ENCODE assay signal across 11 mouse cellular contexts in the genomic region with DNA sequence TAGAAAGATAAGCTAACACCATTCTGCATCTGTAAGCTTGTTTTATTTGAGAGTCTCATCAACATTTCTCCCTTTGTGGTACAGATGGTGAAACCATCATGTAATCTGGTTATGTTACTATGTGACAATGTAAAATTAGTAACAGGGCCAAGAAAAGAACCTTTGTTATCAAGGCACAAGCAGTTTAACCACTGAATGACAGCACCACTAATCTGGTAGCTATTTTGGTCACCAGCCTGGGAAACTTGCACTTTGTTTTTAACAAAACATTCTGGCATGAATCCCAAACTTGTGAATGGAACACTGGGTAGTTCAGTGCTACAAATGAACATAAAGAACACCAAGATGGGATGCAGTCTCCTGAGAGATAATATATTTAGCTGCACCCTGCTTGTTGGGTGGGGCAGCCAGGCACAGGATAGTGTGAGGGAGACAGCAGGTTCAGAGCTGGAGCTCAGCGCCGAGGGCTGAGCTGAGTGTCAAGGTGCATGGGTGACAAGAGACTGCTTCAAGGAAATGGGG. TPM values are rescaled to one million over a fixed set of nuclear protein-coding genes. Genes with fewer than 3 reads are reported as not detected.
DNase-seq lines count a peak whose midpoint lies in the region; ATAC-seq lines count a peak whose summit lies in the region.
"Had no signal": no experiment of that assay in that cellular context is flagged by ENCODE, and none has a peak within 500 bp of the region (broad histone marks: within the 10 kb centered on the region; RNA-seq: fewer than 3 reads in every experiment).

No protein-coding gene starts in this region.

- WGBS in forebrain, embryonic 14.5 days = 55% methylated on average over 2 of the region's 2 CpGs
- 86% methylated on average over 2 of the region's 2 CpGs for WGBS in forebrain, embryonic 12.5 days
- 13% methylated on average over 2 of the region's 2 CpGs for WGBS in liver, embryonic 12.5 days (ENCODE audit: insufficient replicate concordance)
- 52% methylated on average over 2 of the region's 2 CpGs for WGBS in forebrain, embryonic 16.5 days
- 43% methylated on average over 2 of the region's 2 CpGs for WGBS in macrophage (ENCODE audit: missing documents)

- H3K27me3 ChIP-seq in forebrain, embryonic 14.5 days (replicated peaks; ENCODE audit: control insufficient read depth, insufficient read depth, low read length) = no peaks in the 10 kb centered on the region
- H3K27me3 ChIP-seq in forebrain, embryonic 12.5 days = no peaks in the 10 kb centered on the region
- H3K27me3 ChIP-seq in liver, embryonic 12.5 days (replicated peaks) = no peaks in the 10 kb centered on the region
- H3K27me3 ChIP-seq in forebrain, embryonic 16.5 days (replicated peaks; ENCODE audit: control insufficient read depth, insufficient read depth, low read length) = no peaks in the 10 kb centered on the region

- H3K4me1 ChIP-seq in forebrain, embryonic 14.5 days (ENCODE audit: control insufficient read depth, insufficient read depth, low read length) = peaks cover 4% of the 10 kb centered on the region; the same call in 1 of the 2 replicates
- peaks cover 5% of the 10 kb centered on the region for H3K4me1 ChIP-seq in forebrain, embryonic 12.5 days
- H3K4me1 ChIP-seq in liver, embryonic 12.5 days = peaks cover 23% of the 10 kb centered on the region
- peaks cover 11% of the 10 kb centered on the region for H3K4me1 ChIP-seq in forebrain, embryonic 16.5 days (replicated peaks; ENCODE audit: control insufficient read depth, insufficient read depth, low read length)

- H3K9me3 ChIP-seq in forebrain, embryonic 14.5 days (replicated peaks; ENCODE audit: control insufficient read depth, low read length) = no peaks in the 10 kb centered on the region; the same call in 1 of the 2 replicates
- H3K9me3 ChIP-seq in forebrain, embryonic 12.5 days = no peaks in the 10 kb centered on the region
- H3K9me3 ChIP-seq in liver, embryonic 12.5 days (replicated peaks) = no peaks in the 10 kb centered on the region
- H3K9me3 ChIP-seq in forebrain, embryonic 16.5 days (ENCODE audit: control insufficient read depth, low read length) = no peaks in the 10 kb centered on the region

- H3K36me3 ChIP-seq in forebrain, embryonic 14.5 days (ENCODE audit: control insufficient read depth, insufficient read depth, low read length) = peaks cover 13% of the 10 kb centered on the region
- peaks cover 14% of the 10 kb centered on the region for H3K36me3 ChIP-seq in forebrain, embryonic 12.5 days (replicated peaks)
- peaks cover 5% of the 10 kb centered on the region for H3K36me3 ChIP-seq in liver, embryonic 12.5 days
- peaks cover 6% of the 10 kb centered on the region for H3K36me3 ChIP-seq in forebrain, embryonic 16.5 days (ENCODE audit: control insufficient read depth, insufficient read depth)
- peaks cover 8% of the 10 kb centered on the region; the same call in 1 of the 2 replicates for H3K36me3 ChIP-seq in macrophage (ENCODE audit: inconsistent target)

- H3K79me2 ChIP-seq in macrophage (ENCODE audit: inconsistent target) = peaks cover 26% of the 10 kb centered on the region; the same call in 1 of the 2 replicates

- DNase-seq in forebrain, embryonic 14.5 days (ENCODE audit: low spot score) = peak; percentile 82
- no peak for DNase-seq in liver
- no peak for DNase-seq in embryo, embryonic 10.5 days (ENCODE audit: low spot score)
- no peak for DNase-seq in cerebellum, postnatal 36 days
- DNase-seq: spleen, adult 18-20 months had no signal

- H3K4me3 ChIP-seq in forebrain, embryonic 14.5 days (ENCODE audit: low read depth, low read length) = no peak overlapping the region
- no peak overlapping the region for H3K4me3 ChIP-seq in forebrain, embryonic 12.5 days (replicated peaks)
- H3K4me3 ChIP-seq in liver, embryonic 12.5 days = no peak overlapping the region
- no peak overlapping the region for H3K4me3 ChIP-seq in forebrain, embryonic 16.5 days (replicated peaks; ENCODE audit: low read length)
- H3K4me3 ChIP-seq in macrophage (ENCODE audit: inconsistent target) = no peak overlapping the region

- ATAC-seq in forebrain, embryonic 14.5 days = peak; percentile 32; the same call in 1 of the 2 replicates
- no peak for ATAC-seq in forebrain, embryonic 12.5 days (ENCODE audit: low FRiP score)
- ATAC-seq in liver, embryonic 12.5 days = no peak
- peak; percentile 76 for ATAC-seq in forebrain, embryonic 16.5 days

- H3K27ac ChIP-seq in forebrain, embryonic 14.5 days (ENCODE audit: low read depth, low read length) = peak overlapping the region; percentile 15; the same call in 1 of the 2 replicates
- no peak overlapping the region for H3K27ac ChIP-seq in forebrain, embryonic 12.5 days
- H3K27ac ChIP-seq in liver, embryonic 12.5 days = peak overlapping the region; percentile 8; the same call in 1 of the 2 replicates
- H3K27ac ChIP-seq in forebrain, embryonic 16.5 days (ENCODE audit: low read length) = peak overlapping the region; percentile 64
- peak overlapping the region; percentile 54 for H3K27ac ChIP-seq in macrophage

- H3K9ac ChIP-seq in forebrain, embryonic 14.5 days (ENCODE audit: low read length) = no peak overlapping the region
- H3K9ac ChIP-seq in forebrain, embryonic 12.5 days = no peak overlapping the region
- no peak overlapping the region for H3K9ac ChIP-seq in liver, embryonic 12.5 days
- H3K9ac ChIP-seq in forebrain, embryonic 16.5 days (replicated peaks; ENCODE audit: low read depth, low read length) = no peak overlapping the region

- no peak overlapping the region for H3K4me2 ChIP-seq in forebrain, embryonic 14.5 days (ENCODE audit: low read length)
- H3K4me2 ChIP-seq in forebrain, embryonic 12.5 days = no peak overlapping the region
- H3K4me2 ChIP-seq in liver, embryonic 12.5 days = 0 out of 2 replicates have a peak overlapping the region, but pooled peaks have one; percentile 13
- no peak overlapping the region for H3K4me2 ChIP-seq in forebrain, embryonic 16.5 days (ENCODE audit: low read length)

RNA-seq across cellular contexts. Expression of a gene that starts 23.2 kb away (rescaled TPM):
- polyA plus RNA-seq in forebrain, embryonic 14.5 days (2014; fragmentation: Nextera tagmentation; extraction: Ambion mirVana) = 160 and 173 TPM in 2 replicates
- polyA plus RNA-seq in forebrain, embryonic 12.5 days (2016; fragmentation: Nextera tagmentation; extraction: Ambion mirVana) = 122 and 125 TPM in 2 replicates
- polyA plus RNA-seq in liver, embryonic 12.5 days (2016; fragmentation: Nextera tagmentation; extraction: Ambion mirVana) = 45.7 and 50.7 TPM in 2 replicates
- 119 and 129 TPM in 2 replicates for polyA plus RNA-seq in forebrain, embryonic 16.5 days (2015; fragmentation: Nextera tagmentation; extraction: Ambion mirVana)
- total RNA-seq in macrophage (2018; cell fraction: chromatin; rRNA removed) = 100 to 1,000 TPM in 3 of 26 experiments, 10 to 100 TPM in 23; 27.1 to 130 (median 68.4) TPM
- 10 to 100 TPM; 19.7 to 50.0 (median 25.7) TPM for total RNA-seq in macrophage (2018; cell fraction: cytosol; rRNA removed)
- 10 to 100 TPM; 18.1 to 97.0 (median 42.0) TPM for total RNA-seq in macrophage (2018; cell fraction: nucleus; rRNA removed)
- polyA plus RNA-seq in macrophage (2018) = 25.9 to 31.3 TPM (median 28.1 TPM) in 3 replicates

RNA-seq across cellular contexts. Expression of a gene that starts 23.5 kb away (rescaled TPM):
- 20.0 and 26.8 TPM in 2 replicates for polyA plus RNA-seq in forebrain, embryonic 14.5 days (2014; fragmentation: Nextera tagmentation; extraction: Ambion mirVana)
- polyA plus RNA-seq in forebrain, embryonic 12.5 days (2016; fragmentation: Nextera tagmentation; extraction: Ambion mirVana) = 26.5 and 27.4 TPM in 2 replicates
- 7.3 and 7.7 TPM in 2 replicates for polyA plus RNA-seq in liver, embryonic 12.5 days (2016; fragmentation: Nextera tagmentation; extraction: Ambion mirVana)
- polyA plus RNA-seq in forebrain, embryonic 16.5 days (2015; fragmentation: Nextera tagmentation; extraction: Ambion mirVana) = 38.6 and 40.4 TPM in 2 replicates
- 10 to 100 TPM in 24 of 26 experiments, 1 to 10 TPM in 2; 7.0 to 97.8 (median 46.3) TPM for total RNA-seq in macrophage (2018; cell fraction: chromatin; rRNA removed)
- 10 to 100 TPM; 14.3 to 42.4 (median 30.2) TPM for total RNA-seq in macrophage (2018; cell fraction: cytosol; rRNA removed)
- total RNA-seq in macrophage (2018; cell fraction: nucleus; rRNA removed) = 10 to 100 TPM; 13.2 to 63.0 (median 33.8) TPM
- 18.4 to 30.2 TPM (median 22.9 TPM) in 3 replicates for polyA plus RNA-seq in macrophage (2018)

RNA-seq across cellular contexts. Expression of a gene that starts 43.8 kb away (rescaled TPM):
- polyA plus RNA-seq in forebrain, embryonic 14.5 days (2014; fragmentation: Nextera tagmentation; extraction: Ambion mirVana) = not detected in 2 replicates
- not detected in 2 replicates for polyA plus RNA-seq in forebrain, embryonic 12.5 days (2016; fragmentation: Nextera tagmentation; extraction: Ambion mirVana)
- polyA plus RNA-seq in liver, embryonic 12.5 days (2016; fragmentation: Nextera tagmentation; extraction: Ambion mirVana) = not detected in 2 replicates
- not detected in 2 replicates for polyA plus RNA-seq in forebrain, embryonic 16.5 days (2015; fragmentation: Nextera tagmentation; extraction: Ambion mirVana)
- total RNA-seq in macrophage (2018; cell fraction: chromatin; rRNA removed) = not detected
- total RNA-seq in macrophage (2018; cell fraction: cytosol; rRNA removed) = not detected
- not detected for total RNA-seq in macrophage (2018; cell fraction: nucleus; rRNA removed)
- not detected in 3 replicates for polyA plus RNA-seq in macrophage (2018)
- total RNA-seq: heart, postnatal 36 days had no signal
- polyA plus RNA-seq: C2C12 had no signal

RNA-seq across cellular contexts. Expression of a gene that starts 56.9 kb away (rescaled TPM):
- polyA plus RNA-seq in forebrain, embryonic 14.5 days (2014; fragmentation: Nextera tagmentation; extraction: Ambion mirVana) = not detected in 2 replicates
- not detected in 2 replicates for polyA plus RNA-seq in forebrain, embryonic 12.5 days (2016; fragmentation: Nextera tagmentation; extraction: Ambion mirVana)
- polyA plus RNA-seq in liver, embryonic 12.5 days (2016; fragmentation: Nextera tagmentation; extraction: Ambion mirVana) = not detected in 2 replicates
- not detected in 2 replicates for polyA plus RNA-seq in forebrain, embryonic 16.5 days (2015; fragmentation: Nextera tagmentation; extraction: Ambion mirVana)
- total RNA-seq in macrophage (2018; cell fraction: chromatin; rRNA removed) = not detected
- not detected for total RNA-seq in macrophage (2018; cell fraction: cytosol; rRNA removed)
- not detected for total RNA-seq in macrophage (2018; cell fraction: nucleus; rRNA removed)
- not detected in 3 replicates for polyA plus RNA-seq in macrophage (2018)
- polyA plus RNA-seq: C2C12 had no signal

RNA-seq across cellular contexts. Expression of a gene that starts 59.8 kb away (rescaled TPM):
- polyA plus RNA-seq in forebrain, embryonic 14.5 days (2014; fragmentation: Nextera tagmentation; extraction: Ambion mirVana) = 24.3 and 36.0 TPM in 2 replicates
- polyA plus RNA-seq in forebrain, embryonic 12.5 days (2016; fragmentation: Nextera tagmentation; extraction: Ambion mirVana) = 46.5 and 49.4 TPM in 2 replicates
- 9.9 and 10.1 TPM in 2 replicates for polyA plus RNA-seq in liver, embryonic 12.5 days (2016; fragmentation: Nextera tagmentation; extraction: Ambion mirVana)
- polyA plus RNA-seq in forebrain, embryonic 16.5 days (2015; fragmentation: Nextera tagmentation; extraction: Ambion mirVana) = 39.0 and 44.7 TPM in 2 replicates
- 100 to 1,000 TPM; 113 to 168 (median 140) TPM for total RNA-seq in macrophage (2018; cell fraction: chromatin; rRNA removed)
- total RNA-seq in macrophage (2018; cell fraction: cytosol; rRNA removed) = 10 to 100 TPM; 29.2 to 49.2 (median 39.1) TPM
- 100 to 1,000 TPM in 11 of 26 experiments, 10 to 100 TPM in 15; 70.2 to 163 (median 92.7) TPM for total RNA-seq in macrophage (2018; cell fraction: nucleus; rRNA removed)
- 24.7 to 33.3 TPM (median 25.8 TPM) in 3 replicates for polyA plus RNA-seq in macrophage (2018)

Comparison
In these comparisons a context has a peak if more than half of its experiments do, and no peak if none do; other contexts are left out.
1. ATAC-seq: peak in forebrain, embryonic 14.5 days (single experiment) and forebrain, embryonic 16.5 days (single experiment); none in forebrain, embryonic 12.5 days (single experiment) and liver, embryonic 12.5 days (single experiment).